Mouse (Mus musculus) brain, embryonic 14.5 days (tissue): ENCODE results near the gene Nek2. TPM values are rescaled to one million over a fixed set of nuclear protein-coding genes. Genes with fewer than 3 reads are reported as not detected.

ENCODE experiments used
- DNase-seq: peaks from one replicate; pipeline ENCODE4 v3.0.0-alpha.2; 2011; ENCODE audit warnings: low read depth
- CTCF ChIP-seq: fragments of 200-500 bp; IDR thresholded peaks from 2 replicates; pipeline ENCODE4 v1.5.1; 2012; ENCODE audit warnings: inconsistent platforms, mild to moderate bottlenecking, moderate library complexity, borderline replicate concordance; ENCODE audit not compliant: insufficient read depth, insufficient read length; ENCODE audit errors: extremely low read depth
- POLR2A ChIP-seq: fragments of 200-500 bp; IDR thresholded peaks from 2 replicates; pipeline ENCODE4 v1.6.1; 2012; ENCODE audit warnings: mild to moderate bottlenecking, inconsistent platforms, borderline replicate concordance; ENCODE audit not compliant: poor library complexity, insufficient read depth, insufficient read length, severe bottlenecking; ENCODE audit errors: extremely low read depth
- polyA plus RNA-seq: library from polyadenylated mRNA; depleted of rRNA; stranded (reverse); fragments of >200 nt; gene quantifications from 2 replicates; pipeline ENCODE4 v1.2.3, GENCODE M21; 2012; rRNA removed

The Nek2 gene
- polyA plus RNA-seq, 1 experiment = 6.8 TPM

DNA sequence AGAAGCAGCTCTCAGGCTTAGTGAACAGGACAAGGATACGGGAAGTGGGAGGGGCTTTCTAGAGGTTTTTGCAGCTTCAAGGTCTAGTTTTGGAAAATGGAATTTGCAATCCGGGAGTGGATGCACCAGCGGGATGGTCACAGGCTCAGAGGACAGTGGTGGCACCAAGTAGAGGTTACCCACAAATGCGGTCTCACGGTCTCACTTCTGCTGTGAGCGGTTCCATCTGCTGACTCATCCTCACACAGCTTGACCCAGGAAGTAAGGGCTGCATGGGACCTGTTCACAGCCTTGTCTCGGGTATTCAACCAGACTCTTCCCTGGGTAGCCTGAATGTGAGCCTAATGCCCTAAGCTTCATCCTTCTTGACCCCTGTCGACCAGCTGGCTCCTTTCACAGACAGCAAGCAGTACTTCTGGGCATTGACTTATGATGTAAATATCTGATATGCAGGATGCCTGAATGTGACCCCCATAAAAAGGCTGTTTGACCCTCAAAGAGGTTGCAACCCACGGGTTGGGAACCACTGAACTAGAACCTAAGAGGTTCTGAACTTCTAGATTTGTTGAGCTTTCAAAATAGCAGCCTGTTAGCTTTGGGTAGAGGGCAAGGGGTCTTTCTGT, 54.5 kb downstream of the Nek2 start:
- TF ChIP-seq CTCF (no peak), POLR2A (no peak)
- DNase-seq = no peak

DNA sequence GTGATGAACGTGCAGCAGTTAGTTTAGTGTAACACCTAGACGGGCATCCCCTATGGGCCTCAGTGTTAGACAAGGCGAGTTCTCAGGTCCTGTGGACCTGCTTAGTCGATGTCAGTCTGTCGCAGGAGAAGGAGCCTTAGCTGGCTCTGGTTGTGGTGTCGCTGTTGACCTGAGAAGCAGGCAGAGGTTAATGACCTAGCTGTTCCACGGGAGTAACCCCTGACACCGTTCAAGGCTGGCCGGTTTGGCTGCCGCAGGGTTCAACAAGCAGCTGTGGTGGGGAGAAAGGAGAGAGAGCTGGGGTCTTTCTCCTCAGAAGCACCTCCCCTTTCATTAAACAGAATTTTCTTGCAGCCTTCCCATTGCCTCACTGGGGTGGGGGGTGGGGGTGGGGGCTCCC, 56.4 kb downstream of the Nek2 start:
- DNase-seq = no peak
- TF ChIP-seq POLR2A = no peak
- no peak for TF ChIP-seq CTCF

DNA sequence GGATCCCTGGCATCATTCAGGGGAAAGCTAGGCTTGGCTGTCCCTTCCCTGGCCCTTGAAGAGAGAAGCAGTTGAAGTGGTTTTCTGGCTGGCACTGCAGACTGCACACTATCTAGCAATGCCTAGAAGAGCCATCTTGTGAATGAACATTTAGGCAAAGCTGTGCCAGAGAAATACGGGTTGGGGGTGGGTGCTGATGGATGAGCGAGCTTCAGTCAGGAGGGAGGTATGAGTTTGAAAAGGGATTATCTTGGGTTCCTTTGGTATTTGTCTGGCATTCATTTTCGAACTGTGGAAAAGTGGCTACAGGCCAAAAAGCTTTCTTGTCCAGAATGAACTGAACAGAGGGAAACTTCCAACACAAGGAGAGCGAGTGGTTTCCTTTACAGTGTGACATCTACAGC, 57.3 kb downstream of the Nek2 start:
- TF ChIP-seq CTCF (no peak), POLR2A (no peak)
- peak; percentile 72 for DNase-seq

DNA sequence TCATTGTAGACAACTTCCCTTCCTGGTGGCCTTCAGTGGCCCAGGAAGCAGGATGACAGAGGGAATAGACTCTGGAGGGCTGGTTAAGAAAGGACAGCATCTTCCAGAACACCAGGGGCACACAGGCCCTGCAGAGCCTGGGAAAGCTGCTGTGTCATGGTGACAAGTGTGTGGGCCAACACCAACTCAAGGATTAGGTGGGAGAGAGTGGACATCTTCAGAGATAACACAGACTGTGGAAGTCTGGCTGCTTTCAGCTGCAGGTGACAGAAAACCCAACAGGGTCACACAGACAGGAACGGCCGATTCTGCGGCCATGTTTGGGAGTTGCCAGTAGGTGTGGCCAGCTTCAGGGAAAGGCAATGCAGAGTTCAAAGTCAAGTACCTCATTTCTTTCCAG, 59.0 kb downstream of the Nek2 start:
- DNase-seq = no peak
- TF ChIP-seq POLR2A (no peak), CTCF (no peak)

DNA sequence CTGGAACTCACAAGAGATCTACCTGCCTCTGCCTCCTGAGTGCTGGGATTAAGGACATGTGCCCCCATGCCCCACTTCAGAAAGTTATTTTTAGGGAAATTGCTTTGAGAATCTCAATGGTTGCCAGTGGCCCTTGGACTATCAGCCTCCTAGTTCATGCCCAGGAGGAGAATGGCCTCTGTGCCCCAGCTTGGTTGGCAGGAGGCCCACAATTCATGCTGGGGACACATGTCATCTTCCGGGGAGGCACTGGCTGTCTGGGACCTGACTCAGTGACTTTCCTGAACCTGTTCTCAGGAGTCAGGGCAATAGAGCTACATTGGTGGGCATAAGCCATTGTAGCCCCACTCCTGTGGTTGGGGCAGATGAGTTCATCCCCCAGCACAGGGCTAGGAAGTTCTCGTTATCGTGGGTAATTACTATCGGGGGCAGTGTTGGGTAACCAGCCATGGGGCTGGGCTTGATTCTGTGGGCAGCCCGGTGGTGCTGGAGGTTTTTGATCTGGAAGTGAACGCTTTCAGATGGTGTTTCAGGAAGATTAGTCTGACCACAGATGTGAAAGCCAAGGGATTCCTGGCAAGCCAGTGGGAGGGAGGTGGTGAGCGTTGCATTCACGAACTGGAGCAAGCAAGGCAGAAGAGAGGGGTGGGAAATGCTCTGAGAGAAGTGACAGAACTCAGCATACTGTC, 59.8 kb downstream of the Nek2 start:
- no peak for DNase-seq
- TF ChIP-seq POLR2A = no peak
- TF ChIP-seq CTCF = no peak

DNA sequence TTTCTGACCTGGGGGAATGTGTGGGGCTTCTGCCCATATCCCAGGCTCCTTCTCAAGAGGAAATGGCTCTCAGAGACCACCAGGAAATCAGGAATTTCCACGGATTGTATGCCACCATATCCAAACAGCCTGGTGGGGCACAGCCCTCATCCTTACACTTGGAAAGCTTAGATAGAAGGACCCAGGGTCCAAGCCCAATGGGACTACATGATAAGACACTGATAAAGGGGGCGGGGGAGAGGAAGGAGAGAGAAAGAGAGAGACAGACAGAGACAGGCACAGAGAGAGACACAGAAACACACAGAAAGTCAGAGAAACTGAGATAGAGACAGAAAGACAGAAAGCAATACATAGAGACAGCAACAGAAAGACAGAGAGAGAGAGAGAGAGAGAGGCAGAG, 60.4 kb downstream of the Nek2 start:
- no peak for DNase-seq
- TF ChIP-seq CTCF (no peak), POLR2A (no peak)

Other genes starting within 250 kb of the Nek2 start
- 8.0 and 12.0 TPM in 2 replicates for gene Dtl, start 245.9 kb upstream of the Nek2 start, polyA plus RNA-seq
- 48.7 and 50.8 TPM in 2 replicates for gene Ints7, start 245.8 kb upstream of the Nek2 start, polyA plus RNA-seq
- 26.4 and 36.8 TPM in 2 replicates for gene Lpgat1, start 103.6 kb upstream of the Nek2 start, polyA plus RNA-seq
- 8.8 and 11.4 TPM in 2 replicates for gene Slc30a1, start 85.3 kb downstream of the Nek2 start, polyA plus RNA-seq
- 2.6 and 3.2 TPM in 2 replicates for gene Rd3, start 155.9 kb downstream of the Nek2 start, polyA plus RNA-seq